Mouse (Mus musculus) liver, adult 2 months (tissue): ENCODE measurements around the gene Unc119b.

Source experiments
- CTCF ChIP-seq: fragments of 200-500 bp; IDR thresholded peaks from 2 replicates; pipeline ENCODE4 v1.5.1; 2011; ENCODE audit warnings: low read depth, low read length, control low read depth
- POLR2A ChIP-seq: fragments of 200-500 bp; IDR thresholded peaks from 2 replicates; pipeline ENCODE4 v1.6.1; 2011; ENCODE audit warnings: low read length, control low read depth; ENCODE audit not compliant: insufficient read depth; ENCODE audit errors: extremely low read depth

GRCm38 (mm10) chr5:115132465-115132864, 2.3 kb downstream of the Unc119b start:
- TF ChIP-seq POLR2A (no peak), CTCF (no peak)
